16 mouse cellular contexts compared by ENCODE assay signal in genomic region chr4:147957141-147957540, GRCm38 (mm10). TPM values are rescaled to one million over a fixed set of nuclear protein-coding genes. Genes with fewer than 3 reads are reported as not detected.
DNase-seq lines count a peak whose midpoint lies in the region; ATAC-seq and TF ChIP-seq lines count a peak whose summit lies in the region.
"Had no signal": no experiment of that assay in that cellular context is flagged by ENCODE, and none has a peak within 500 bp of the region (broad histone marks: within the 10 kb centered on the region; RNA-seq: fewer than 3 reads in every experiment).

No protein-coding gene starts in this region.

- H3K27ac ChIP-seq in gastrocnemius, adult 2 months: no peak overlapping the region
- no peak overlapping the region for H3K27ac ChIP-seq in embryonic facial prominence, embryonic 14.5 days (replicated peaks; ENCODE audit: low read depth, low read length)
- H3K27ac ChIP-seq: lung, embryonic 15.5 days had no signal

- no peak for TF ChIP-seq CTCF in gastrocnemius, adult 2 months (IDR thresholded peaks at IDR 0.05)

- intact Hi-C loops in gastrocnemius, adult 2 months (cut with DNase I): no loop called here
- intact Hi-C loops in left cerebral cortex, postnatal 36 days (cut with DNase I): no loop called here

- no peaks in the 10 kb centered on the region for H3K4me1 ChIP-seq in embryonic facial prominence, embryonic 14.5 days (ENCODE audit: control insufficient read depth, insufficient read depth, low read length)
- H3K4me1 ChIP-seq: lung, embryonic 15.5 days had no signal

- H3K36me3 ChIP-seq in embryonic facial prominence, embryonic 14.5 days (ENCODE audit: control insufficient read depth, insufficient read depth, low read length): no peaks in the 10 kb centered on the region
- H3K36me3 ChIP-seq: lung, embryonic 15.5 days had no signal

- no peak overlapping the region for H3K4me3 ChIP-seq in gastrocnemius, adult 2 months
- H3K4me3 ChIP-seq in embryonic facial prominence, embryonic 14.5 days (ENCODE audit: low read depth, low read length): no peak overlapping the region
- H3K4me3 ChIP-seq: lung, embryonic 15.5 days had no signal

- H3K27me3 ChIP-seq in embryonic facial prominence, embryonic 14.5 days (replicated peaks; ENCODE audit: control insufficient read depth, insufficient read depth, low read length): no peaks in the 10 kb centered on the region
- H3K27me3 ChIP-seq: lung, embryonic 15.5 days had no signal

- no peaks in the 10 kb centered on the region for H3K9me3 ChIP-seq in embryonic facial prominence, embryonic 14.5 days (ENCODE audit: control insufficient read depth, low read length)
- H3K9me3 ChIP-seq: lung, embryonic 15.5 days had no signal

- no peak for ATAC-seq in embryonic facial prominence, embryonic 14.5 days (ENCODE audit: low read depth)
- ATAC-seq: activated CD4-positive, CD25-positive, alpha-beta regulatory T cell, adult 4 months; CD4-positive, CD25-positive, alpha-beta regulatory T cell, adult 4 months had no signal

- WGBS in embryonic facial prominence, embryonic 14.5 days: 40% methylated on average over 11 of the region's 11 CpGs

- peak; percentile 2 for DNase-seq in gastrocnemius, postnatal 25 days
- no peak for DNase-seq in gastrocnemius, adult 2 months
- peak; percentile 48 for DNase-seq in thymus, postnatal 4 days
- DNase-seq in thymus, postnatal 0 days (ENCODE audit: low spot score): no peak
- DNase-seq in embryonic facial prominence, embryonic 14.5 days (ENCODE audit: low spot score): peak; percentile 59
- no peak for DNase-seq in spleen, postnatal 4 days (ENCODE audit: low spot score in 2 of 2)
- DNase-seq in left cerebral cortex, adult 9 months (ENCODE audit: low spot score in 2 of 2): no peak
- no peak for DNase-seq in left cerebral cortex, postnatal 36 days (ENCODE audit: low spot score in 2 of 2)
- DNase-seq: cerebellum, adult 8-10 months; kidney, adult 18-20 months had no signal

- H3K4me2 ChIP-seq in embryonic facial prominence, embryonic 14.5 days (ENCODE audit: low read depth, low read length): no peak overlapping the region
- H3K4me2 ChIP-seq: lung, embryonic 15.5 days had no signal

- no peak overlapping the region for H3K9ac ChIP-seq in embryonic facial prominence, embryonic 14.5 days (ENCODE audit: low read depth, low read length)
- H3K9ac ChIP-seq: lung, embryonic 15.5 days had no signal

RNA-seq across cellular contexts. Expression of gene 2510039O18Rik, which starts 16.4 kb away (rescaled TPM):
- total RNA-seq in gastrocnemius, postnatal 25 days (2021): 10 to 100 TPM; 19.1 to 20.0 TPM
- 10 to 100 TPM; 17.0 to 21.5 TPM for total RNA-seq in gastrocnemius, adult 2 months (2021)
- 21.8 and 28.9 TPM in 2 replicates for polyA plus RNA-seq in thymus, postnatal 0 days (2015; fragmentation: Nextera tagmentation; extraction: Ambion mirVana)
- 23.0 and 23.4 TPM in 2 replicates for polyA plus RNA-seq in embryonic facial prominence, embryonic 14.5 days (2014; fragmentation: Nextera tagmentation; extraction: Ambion mirVana)
- 10 to 100 TPM; 27.4 to 29.1 TPM for total RNA-seq in left cerebral cortex, postnatal 36 days (2021)

RNA-seq across cellular contexts. Expression of gene Plod1, which starts 20.6 kb away (rescaled TPM):
- total RNA-seq in gastrocnemius, postnatal 25 days (2021): 10 to 100 TPM; 25.2 to 28.9 TPM
- total RNA-seq in gastrocnemius, adult 2 months (2021): 10 to 100 TPM; 17.1 to 25.9 TPM
- 11.4 TPM in 2 replicates for polyA plus RNA-seq in thymus, postnatal 0 days (2015; fragmentation: Nextera tagmentation; extraction: Ambion mirVana)
- polyA plus RNA-seq in embryonic facial prominence, embryonic 14.5 days (2014; fragmentation: Nextera tagmentation; extraction: Ambion mirVana): 83.8 and 102 TPM in 2 replicates
- 10 to 100 TPM; 15.7 to 16.5 TPM for total RNA-seq in left cerebral cortex, postnatal 36 days (2021)

RNA-seq across cellular contexts. Expression of gene Nppb, which starts 28.4 kb away (rescaled TPM):
- total RNA-seq in gastrocnemius, postnatal 25 days (2021): not detected
- total RNA-seq in gastrocnemius, adult 2 months (2021): not detected
- polyA plus RNA-seq in thymus, postnatal 0 days (2015; fragmentation: Nextera tagmentation; extraction: Ambion mirVana): 0.42 and 0.62 TPM in 2 replicates
- 0.28 TPM in 1 of 2 replicates, not detected in the other for polyA plus RNA-seq in embryonic facial prominence, embryonic 14.5 days (2014; fragmentation: Nextera tagmentation; extraction: Ambion mirVana)
- total RNA-seq in left cerebral cortex, postnatal 36 days (2021): not detected
- total RNA-seq: gastrocnemius, adult 8-10 months; left cerebral cortex, adult 8-10 months; monocyte, adult 5-6 weeks had no signal
- polyA plus RNA-seq: activated CD4-positive, CD25-positive, alpha-beta regulatory T cell, adult 4 months; CD4-positive, CD25-positive, alpha-beta regulatory T cell, adult 4 months had no signal

RNA-seq across cellular contexts. Expression of gene Nppa, which starts 43.4 kb away (rescaled TPM):
- not detected for total RNA-seq in gastrocnemius, postnatal 25 days (2021)
- not detected for total RNA-seq in gastrocnemius, adult 2 months (2021)
- polyA plus RNA-seq in thymus, postnatal 0 days (2015; fragmentation: Nextera tagmentation; extraction: Ambion mirVana): 0.76 and 0.88 TPM in 2 replicates
- polyA plus RNA-seq in embryonic facial prominence, embryonic 14.5 days (2014; fragmentation: Nextera tagmentation; extraction: Ambion mirVana): not detected in 2 replicates
- not detected for total RNA-seq in left cerebral cortex, postnatal 36 days (2021)
- total RNA-seq: monocyte, adult 5-6 weeks had no signal
- polyA plus RNA-seq: activated CD4-positive, CD25-positive, alpha-beta regulatory T cell, adult 4 months; CD4-positive, CD25-positive, alpha-beta regulatory T cell, adult 4 months had no signal

RNA-seq across cellular contexts. Expression of gene Mfn2, which starts 52.6 kb away (rescaled TPM):
- total RNA-seq in gastrocnemius, postnatal 25 days (2021): 100 to 1,000 TPM; 346 to 413 TPM
- total RNA-seq in gastrocnemius, adult 2 months (2021): 100 to 1,000 TPM; 416 to 452 TPM
- 18.2 and 18.8 TPM in 2 replicates for polyA plus RNA-seq in thymus, postnatal 0 days (2015; fragmentation: Nextera tagmentation; extraction: Ambion mirVana)
- 37.0 and 37.5 TPM in 2 replicates for polyA plus RNA-seq in embryonic facial prominence, embryonic 14.5 days (2014; fragmentation: Nextera tagmentation; extraction: Ambion mirVana)
- 100 to 1,000 TPM; 181 to 206 TPM for total RNA-seq in left cerebral cortex, postnatal 36 days (2021)

Comparison
In these comparisons a context has a peak if more than half of its experiments do, and no peak if none do; other contexts are left out.
1. DNase-seq: peak in gastrocnemius, postnatal 25 days (single experiment), thymus, postnatal 4 days (single experiment) and embryonic facial prominence, embryonic 14.5 days (single experiment); none in gastrocnemius, adult 2 months (single experiment), thymus, postnatal 0 days (single experiment), spleen, postnatal 4 days (0 of 2), left cerebral cortex, adult 9 months (0 of 2) and left cerebral cortex, postnatal 36 days (0 of 2).